Mouse (Mus musculus) kidney, postnatal 25 days (tissue): Measurements from ENCODE around the gene Platr25.
"Not testable (repeated sequence)": the region's sequence is repeated elsewhere in the genome, so short reads cannot be mapped to it uniquely, and the experiment has no call there.

Source experiments
- DNase-seq, 2 experiments: peaks; one replicate each; pipeline ENCODE4 v3.0.0; 2021; ENCODE audit warnings: mixed read lengths in 2 of 2

The Platr25 gene

DNA sequence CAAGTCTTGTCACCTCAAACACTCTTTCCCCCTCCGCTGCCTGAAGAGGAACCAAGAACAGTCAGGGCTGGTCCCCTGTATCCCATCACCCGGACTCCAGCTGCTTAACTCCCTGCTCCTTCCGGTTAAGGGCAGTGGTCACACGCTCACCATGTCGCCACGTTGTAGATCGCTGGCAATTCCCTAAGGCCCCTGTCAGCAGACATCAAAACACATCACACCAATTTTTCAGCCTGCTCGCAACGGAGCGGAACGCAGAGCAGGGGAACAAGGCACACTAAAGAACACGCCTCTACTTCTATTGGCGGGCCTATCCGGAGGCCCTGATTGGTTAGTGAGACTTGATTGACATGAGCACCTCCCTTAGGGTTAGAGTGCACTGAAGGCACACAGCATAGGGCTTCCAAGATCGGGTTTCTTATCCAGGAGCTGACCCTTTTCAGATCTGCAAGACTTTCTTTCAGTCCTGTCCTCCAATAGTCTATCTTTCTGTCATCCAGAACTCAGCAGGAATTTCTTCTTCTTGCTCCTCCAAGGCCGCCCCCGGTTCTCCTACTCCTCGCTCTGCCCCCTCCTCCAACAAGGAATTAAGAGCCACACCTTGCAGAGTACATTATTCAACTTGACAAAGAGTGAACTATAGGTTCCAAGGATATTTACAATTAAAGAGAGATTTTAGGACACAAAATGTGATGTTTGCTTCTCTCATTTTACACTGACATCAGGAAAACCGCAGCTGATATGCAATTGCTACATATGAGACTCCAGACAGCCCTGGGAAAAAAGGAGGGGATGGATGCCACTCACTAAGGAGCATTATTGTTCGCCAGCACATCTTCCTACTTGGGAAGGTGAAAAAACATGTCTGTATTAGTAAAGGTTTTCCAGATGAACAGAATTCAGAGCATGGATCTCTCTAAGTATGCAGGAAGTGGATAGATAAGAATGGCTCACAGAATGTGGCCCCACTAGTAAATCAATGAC, at the start of gene Platr25:
Platr25 (minus strand) TSS at position 278 of the 984 bp plus-strand sequence.
- peak; percentile 65 to 83 for DNase-seq

- DNase-seq: not testable (repeated sequence)
Observed at GRCm38 (mm10) chr13:62807981-62808380, 47.5 kb upstream of the Platr25 start.

GRCm38 (mm10) chr13:62786135-62786493, 25.6 kb upstream of the Platr25 start:
- DNase-seq: not testable (repeated sequence)

DNA sequence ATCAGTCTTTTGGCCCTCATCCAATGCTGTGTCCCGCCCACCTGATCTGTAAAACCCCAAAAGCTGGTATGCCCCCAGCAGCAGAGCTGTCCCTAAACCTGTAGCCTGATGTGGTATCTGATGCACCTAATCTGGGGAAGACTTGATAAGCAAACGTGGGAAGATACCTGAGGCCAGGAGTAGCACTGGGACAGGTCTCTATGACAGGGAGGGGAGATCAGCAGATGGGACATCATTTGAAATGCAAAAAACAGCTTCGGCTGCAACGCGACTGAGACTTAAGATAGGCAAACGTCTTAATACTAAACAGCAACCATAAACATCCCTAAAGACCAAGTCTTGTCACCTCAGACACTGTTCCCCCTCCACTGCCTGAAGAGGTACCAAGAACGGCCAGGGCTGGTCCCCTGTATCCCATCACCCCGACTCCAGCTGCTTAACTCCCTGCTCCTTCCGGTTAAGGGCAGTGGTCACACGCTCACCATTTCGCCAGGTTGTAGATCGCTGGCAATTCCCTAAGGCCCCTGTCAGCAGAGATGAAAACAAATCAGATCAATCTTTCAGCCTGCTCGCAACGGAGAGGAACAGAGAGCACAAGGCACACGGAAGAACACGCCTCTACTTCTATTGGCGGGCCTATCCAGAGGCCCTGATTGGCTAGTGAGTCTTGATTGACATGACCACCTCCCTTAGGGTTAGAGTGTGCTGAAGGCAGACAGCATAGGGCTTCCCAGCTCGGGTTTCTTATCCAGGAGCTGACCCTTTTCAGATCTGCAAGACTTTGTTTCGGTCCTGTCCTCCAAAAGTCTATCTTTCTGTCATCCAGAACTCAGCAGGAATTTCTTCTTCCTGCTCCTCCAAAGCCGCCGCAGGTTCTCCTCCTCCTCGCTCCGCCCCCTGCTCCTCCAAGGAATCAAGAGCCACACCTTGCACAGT, 25.0 kb upstream of the Platr25 start, which contains the start of gene Gm5141:
Gm5141 (minus strand) TSS at position 610 of the 936 bp plus-strand sequence.
- DNase-seq: peak; percentile 54 to 56

DNA sequence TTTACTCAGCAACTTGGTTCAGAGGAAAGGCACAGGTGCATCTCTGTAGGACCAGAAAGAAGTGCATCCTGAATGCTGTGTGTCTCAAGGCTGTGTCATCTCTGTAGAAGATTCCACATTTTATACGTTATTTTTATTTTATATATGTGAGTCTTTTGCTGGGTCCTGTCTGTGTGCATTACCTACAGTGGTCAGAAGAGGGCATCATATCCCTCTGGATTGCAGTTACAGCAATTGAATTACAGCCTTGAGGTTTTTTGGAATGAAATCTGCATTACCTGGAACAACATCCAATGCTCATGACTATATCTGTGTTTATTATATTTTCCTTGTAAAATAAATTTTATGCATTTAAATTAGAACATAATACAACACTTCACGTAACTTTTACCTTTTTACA, 3.3 kb upstream of the Platr25 start:
- peak in 1 of 2 experiments; percentile 63 for DNase-seq

DNA sequence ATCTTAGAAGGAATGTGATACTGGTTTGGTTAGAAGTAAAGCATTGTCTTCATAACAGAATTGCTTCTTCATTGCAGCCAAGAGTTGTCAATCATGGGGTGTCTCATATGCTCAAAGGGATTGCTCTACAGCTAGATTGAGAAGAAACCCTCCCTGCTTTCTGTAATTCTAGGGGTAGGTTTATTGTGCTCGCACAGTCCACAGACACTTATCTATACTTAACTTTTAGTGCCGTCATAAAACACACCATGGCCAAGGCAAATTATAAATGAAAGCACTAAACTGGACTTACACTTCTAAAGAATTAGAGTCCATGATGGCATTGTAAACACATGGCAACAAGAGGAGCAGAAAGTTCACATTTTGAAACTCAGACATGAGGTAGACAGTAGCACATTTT, 27.2 kb downstream of the Platr25 start:
- DNase-seq: no peak

GRCm38 (mm10) chr13:62712611-62713010, 47.9 kb downstream of the Platr25 start:
- not testable (repeated sequence) for DNase-seq

DNA sequence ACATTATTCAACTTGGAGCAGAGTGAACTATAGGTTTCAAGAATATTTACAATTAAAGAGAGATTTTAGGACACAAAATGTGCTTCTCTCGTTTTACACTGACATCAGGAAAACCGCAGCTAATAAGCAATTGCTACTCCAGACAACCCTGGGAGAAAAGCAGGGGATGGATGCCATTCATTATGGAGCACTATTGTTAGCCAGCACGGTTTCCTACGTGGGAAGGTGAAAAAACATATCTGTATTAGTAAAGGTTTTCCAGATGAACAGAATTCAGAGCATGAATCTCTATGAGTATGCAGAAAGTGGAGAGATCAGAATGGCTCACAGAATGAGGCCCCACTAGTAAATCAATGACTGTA, 75.2 kb downstream of the Platr25 start:
- DNase-seq: not testable (repeated sequence)

DNA sequence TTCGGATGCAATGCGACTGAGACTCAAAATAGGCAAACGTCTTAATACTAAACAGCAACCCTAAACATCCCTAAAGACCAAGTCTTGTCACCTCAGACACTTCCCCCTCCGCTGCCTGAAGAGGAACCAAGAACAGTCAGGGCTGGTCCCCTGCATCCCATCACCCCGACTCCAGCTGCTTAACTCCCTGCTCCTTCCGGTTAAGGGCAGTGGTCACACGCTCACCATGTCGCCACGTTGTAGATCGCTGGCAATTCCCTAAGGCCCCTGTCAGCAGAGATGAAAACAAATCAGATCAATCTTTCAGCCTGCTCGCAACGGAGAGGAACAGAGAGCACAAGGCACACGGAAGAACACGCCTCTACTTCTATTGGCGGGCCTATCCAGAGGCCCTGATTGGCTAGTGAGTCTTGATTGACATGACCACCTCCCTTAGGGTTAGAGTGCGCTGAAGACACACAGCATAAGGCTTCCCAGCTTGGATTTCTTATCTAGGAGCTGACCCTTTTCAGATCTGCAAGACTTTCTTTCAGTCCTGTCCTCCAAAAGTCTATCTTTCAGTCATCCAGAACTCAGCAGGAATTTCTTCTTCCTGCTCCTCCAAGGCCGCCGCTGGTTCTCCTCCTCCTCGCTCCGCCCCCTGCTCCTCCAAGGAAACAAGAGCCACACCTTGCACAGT, 75.8 kb downstream of the Platr25 start:
- DNase-seq: peak; percentile 38 to 50

- peak in 1 of 2 experiments; percentile 2 for DNase-seq
Observed at GRCm38 (mm10) chr13:62653369-62653743, 107.2 kb downstream of the Platr25 start.

DNA sequence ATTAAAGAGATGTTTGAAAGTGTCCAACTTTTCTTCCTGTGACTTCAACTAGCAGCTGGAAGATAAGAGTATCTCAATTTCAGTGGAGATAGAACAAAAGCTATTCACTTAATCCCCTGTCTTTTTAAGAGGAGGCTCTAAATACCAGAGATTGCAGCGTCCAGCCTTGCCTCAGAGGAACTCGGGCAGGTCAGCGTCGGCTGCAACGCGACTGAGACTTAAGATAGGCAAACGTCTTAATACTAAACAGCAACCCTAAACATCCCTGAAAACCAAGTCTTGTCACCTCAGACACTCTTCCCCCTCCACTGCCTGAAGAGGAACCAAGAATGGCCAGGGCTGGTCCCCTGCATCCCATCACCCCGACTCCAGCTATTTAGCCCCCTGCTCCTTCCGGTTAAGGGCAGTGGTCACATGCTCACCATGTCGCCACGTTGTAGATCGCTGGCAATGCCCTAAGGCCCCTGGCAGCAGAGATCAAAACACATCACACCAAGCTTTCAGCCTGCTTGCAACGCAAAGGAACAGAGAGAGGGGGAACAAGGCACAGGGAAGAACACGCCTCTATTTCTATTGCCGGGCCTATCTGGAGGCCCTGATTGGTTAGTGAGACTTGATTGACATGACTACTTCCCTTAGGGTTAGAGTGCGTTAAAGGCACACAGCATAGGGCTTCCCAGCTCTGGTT, 107.7 kb downstream of the Platr25 start:
- peak; percentile 81 to 84 for DNase-seq

DNA sequence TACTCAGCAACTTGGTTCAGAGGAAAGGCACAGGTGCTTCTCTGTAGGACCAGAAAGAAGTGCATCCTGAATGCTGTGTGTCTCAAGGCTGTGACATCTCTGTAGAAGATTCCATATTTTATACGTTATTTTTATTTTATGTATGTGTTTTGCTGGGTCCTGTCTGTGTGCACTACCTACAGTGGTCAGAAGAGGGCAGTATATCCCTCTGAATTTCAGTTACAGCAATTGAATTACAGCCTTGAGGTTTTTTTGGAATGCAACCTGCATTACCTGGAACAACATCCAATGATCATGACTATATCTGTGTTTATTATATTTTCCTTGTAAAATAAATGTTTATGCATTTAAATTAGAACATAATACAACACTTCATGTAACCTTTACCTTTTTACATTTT, 133.4 kb downstream of the Platr25 start:
- DNase-seq: peak in 1 of 2 experiments; percentile 57

- not testable (repeated sequence) for DNase-seq
Observed at GRCm38 (mm10) chr13:62624277-62624665, 136.2 kb downstream of the Platr25 start.

GRCm38 (mm10) chr13:62623577-62624276, 136.8 kb downstream of the Platr25 start, which contains the start of gene 6720489N17Rik:
Gene 6720489N17Rik, minus strand, starts transcription at chr13:62624182.
- peak; percentile 83 to 89 for DNase-seq
